Mouse (Mus musculus): ENCODE measurements around the gene Proser2.
"Not testable (repeated sequence)": the region's sequence is repeated elsewhere in the genome, so short reads cannot be mapped to it uniquely, and the experiment has no call there.

Proser2 gene

DNA sequence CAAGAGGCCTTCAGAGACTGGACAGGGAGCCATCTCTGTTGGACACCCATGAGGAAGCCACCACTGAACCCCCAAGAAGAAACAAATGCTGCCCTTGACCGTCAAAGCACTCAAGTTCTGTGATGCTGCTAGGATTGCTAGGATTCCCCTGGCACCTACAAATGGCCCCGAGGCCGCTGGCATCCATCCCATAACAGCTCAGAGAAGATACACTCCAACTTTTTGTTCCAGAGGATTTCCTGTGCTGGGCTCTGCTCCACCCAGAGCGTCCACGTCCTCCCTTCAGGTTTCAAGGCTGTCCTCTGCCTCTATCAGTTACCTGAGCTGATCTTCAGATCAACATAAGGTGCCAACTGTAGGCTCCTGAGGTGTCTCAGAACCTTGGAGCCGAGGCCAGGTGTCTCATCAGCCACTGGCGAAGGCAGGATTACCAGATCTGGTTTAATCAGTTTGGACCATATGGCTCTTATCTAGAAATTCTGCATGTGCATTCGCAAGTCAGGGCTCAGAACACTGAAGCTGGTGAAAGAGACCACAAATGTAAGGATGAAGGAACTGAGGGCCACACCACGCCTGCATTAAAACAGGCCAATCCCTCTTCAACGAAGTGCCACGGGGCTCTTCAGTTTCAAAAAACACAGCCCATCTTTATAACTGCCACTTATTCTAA lies 1.7 kb downstream of the Proser2 start:
- DNase-seq: no peak

DNA sequence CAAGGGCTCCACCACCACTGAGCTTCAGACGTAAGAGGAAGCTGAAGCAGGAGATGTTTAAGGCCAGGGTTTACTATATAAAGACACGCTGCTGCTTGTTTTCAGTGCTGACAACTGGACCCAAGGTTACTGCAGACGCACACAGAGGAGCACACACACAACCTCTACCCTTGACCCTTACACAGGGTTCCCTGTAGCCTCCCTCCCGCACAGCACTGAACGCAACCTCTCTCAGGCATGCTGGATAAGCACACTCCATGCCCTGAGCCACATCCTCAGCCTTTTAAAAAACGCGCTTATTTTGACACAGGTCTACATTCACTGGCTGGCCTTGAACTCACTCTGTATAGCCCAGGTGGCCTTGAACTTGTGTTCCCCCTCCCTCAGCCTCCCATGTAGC lies 7.0 kb downstream of the Proser2 start:
- DNase-seq: no peak

DNA sequence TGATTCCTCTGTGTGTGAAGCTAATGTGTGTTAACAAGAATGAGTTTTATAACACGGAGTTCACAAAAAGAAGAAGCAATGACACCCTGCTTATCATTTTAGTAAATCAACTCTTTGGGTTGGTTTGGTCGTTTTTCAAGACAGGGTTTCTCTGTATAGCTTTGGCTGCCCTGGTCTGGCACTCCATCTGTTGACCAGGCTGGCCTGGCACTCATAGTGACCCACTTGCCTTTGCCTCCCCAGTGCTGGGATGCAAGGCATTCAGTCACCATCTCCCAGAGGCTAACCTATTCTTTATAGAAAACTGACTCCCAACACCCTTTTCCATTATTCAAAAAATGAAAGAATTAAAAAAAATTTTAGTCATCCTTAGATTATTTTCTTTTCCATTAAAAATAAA lies 8.9 kb downstream of the Proser2 start:
- DNase-seq: no peak

DNA sequence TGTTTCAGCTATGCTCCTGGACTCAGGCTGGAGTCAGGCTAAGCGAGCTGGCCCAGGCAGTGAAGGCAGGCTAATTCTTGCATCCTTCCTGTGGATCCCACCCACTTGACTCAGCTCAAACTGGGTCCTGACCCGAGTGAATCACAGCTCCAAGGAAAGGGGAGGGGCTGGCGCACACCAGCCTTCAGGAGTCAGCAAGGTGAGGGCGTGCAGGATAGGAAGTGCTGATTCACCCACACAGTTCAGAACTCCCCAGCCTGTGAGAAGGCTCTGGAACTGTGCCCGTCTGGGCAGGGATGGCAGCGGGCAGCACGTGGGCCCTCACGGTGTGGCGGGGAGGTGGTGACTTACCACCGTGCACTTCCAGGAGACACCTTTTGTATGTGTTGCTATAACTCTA lies 11.8 kb downstream of the Proser2 start:
- peak; percentile 58 for DNase-seq

DNA sequence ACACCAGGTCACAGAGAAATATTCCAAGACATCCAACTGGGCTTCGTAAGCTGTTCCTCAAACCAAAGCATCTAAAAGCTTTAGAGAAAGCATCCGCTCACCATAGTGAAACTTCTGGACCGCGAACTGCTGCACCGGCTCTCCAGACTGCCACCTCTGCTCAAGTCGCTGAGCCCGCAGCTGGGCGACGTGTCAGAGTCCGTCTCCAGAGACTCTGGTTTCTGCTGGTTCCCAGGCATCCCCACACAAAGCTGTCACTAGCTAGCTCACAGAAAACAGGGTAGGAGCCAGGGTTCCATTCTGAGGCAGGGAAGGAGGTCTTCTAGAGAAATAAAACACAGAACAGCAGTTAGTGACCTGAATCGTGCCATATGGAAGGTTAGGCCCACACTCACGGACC lies 16.2 kb downstream of the Proser2 start:
- DNase-seq: no peak

DNA sequence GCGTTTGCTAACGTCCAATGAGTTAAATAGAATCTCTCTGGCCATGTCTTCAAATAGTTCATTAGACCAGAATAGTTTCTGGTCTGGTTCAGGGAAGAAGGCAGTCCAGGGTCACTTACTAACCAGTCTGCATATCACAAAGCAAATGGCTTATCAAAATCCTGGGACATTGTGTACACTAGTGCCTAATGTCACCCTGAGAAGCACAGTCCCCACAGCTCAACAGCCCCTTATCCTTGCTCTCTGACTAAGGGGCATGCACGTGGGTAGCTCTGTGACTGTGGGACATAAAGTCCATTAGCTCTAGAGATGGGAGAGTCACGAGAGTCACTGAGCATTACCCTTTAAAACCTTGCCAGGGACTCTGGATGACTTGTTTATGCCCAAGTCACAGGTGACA lies 17.4 kb downstream of the Proser2 start:
- DNase-seq: no peak

DNA sequence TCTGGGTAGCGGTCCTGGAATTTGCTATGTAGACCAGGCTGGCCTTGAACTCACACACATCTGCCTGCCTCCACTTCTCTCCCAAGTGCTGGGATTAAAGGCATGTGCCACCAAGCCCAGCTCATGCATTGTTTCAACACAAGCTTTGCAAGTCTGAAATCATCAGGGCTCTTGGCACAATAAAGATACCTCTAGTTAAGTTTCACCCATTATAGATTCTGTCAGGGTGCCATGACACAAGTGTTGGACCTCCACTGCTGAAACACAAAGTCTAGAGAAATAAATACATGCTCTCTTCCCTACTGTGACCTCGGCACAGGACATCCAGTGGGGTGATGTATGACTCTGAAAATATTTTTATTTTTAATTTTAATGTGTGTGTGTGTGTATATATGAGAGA lies 24.6 kb downstream of the Proser2 start:
- DNase-seq: no peak

DNA sequence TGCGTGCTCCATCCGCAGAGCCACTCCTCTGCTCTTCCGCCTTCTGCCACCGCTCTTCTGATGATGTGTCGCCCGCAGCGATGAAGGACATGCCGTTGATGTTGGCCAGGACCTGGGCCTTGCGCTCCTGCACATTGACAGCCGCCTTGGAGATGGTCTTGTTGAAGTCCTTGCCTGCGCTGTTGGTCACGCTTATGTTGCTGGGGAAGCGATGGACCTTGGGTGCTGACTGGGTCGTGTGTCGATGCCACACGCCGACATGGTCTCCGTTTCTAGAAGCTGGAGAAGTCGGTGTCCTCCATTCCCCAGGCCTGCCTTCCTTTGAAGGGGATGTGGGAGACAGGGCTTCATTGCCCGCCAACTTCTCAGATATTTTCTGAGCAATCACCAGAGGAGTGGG lies 29.3 kb downstream of the Proser2 start:
- DNase-seq: no peak

DNA sequence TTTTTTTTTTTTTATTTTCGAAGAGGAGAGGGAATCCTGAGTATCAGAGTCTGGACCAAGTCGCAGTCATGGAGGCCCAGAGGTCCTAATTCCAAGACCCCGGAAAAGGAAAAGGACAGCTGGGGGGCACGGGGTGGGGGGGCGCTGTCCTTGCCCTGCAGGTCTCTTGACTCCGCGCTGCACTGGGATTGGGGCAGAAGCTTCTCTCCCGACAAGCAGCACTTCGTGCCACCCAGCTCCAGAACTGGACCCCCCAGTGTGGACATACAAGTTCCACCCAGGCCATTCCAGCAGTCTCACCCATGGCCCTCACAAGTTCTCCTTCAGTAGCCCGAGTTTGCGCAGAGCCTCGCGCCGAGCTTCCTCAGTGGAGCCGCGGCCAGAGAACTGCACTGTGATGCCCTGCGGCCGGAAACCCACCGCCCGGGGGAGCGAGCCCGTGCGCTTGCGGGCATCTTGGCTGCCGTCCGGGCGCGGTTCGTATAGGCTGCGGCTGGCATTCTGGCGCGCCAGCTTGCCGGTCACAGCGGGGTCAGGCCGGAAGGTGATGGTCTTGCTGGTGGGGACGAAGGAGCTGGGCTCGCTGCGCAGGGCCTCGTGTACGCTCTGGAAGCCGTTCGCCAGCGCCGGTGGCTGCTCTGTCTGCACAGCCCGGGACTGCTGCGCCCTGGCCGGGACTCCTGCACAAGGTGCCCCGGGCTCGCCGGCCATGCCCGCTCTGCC lies 29.8 kb downstream of the Proser2 start:
- DNase-seq: peak; percentile 53

DNA sequence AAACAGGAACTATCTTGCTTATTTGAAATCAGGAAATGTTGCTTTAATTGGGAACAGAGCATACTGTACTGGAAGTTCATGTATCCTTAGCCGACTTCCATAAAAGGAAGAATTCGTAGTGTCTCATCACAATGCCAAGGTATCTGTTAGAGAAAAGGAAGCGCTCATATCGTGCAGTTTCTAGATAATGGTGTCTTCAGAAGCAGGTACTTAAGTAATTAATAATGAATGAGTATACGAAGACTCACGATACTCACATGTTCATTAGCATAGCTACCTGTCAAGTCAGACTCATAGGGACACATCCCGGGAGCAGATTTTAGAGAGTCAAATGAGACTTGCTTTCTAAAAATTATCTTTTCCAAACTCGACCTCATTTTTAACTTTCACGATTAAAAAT lies 30.6 kb downstream of the Proser2 start:
- DNase-seq: no peak

DNA sequence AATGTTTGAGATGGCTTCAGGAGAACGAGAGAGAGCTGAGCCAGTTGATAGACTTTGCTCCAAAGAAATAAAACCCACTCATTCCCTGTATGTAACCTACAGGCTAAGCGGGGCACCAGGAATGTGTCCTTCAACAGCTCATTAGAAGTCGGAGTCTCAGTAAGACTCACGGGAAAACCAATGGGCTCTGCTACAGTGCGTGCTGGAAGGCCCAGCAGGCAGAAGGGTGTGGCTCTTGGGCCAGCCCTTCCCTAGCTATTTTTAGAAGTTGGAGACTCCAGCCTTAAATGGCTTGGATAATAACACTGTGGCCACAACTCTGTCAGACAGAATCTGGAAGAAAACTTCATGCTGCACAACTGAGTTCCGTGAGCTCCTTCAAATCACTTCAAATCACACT lies 31.1 kb downstream of the Proser2 start:
- peak; percentile 82 for DNase-seq

DNA sequence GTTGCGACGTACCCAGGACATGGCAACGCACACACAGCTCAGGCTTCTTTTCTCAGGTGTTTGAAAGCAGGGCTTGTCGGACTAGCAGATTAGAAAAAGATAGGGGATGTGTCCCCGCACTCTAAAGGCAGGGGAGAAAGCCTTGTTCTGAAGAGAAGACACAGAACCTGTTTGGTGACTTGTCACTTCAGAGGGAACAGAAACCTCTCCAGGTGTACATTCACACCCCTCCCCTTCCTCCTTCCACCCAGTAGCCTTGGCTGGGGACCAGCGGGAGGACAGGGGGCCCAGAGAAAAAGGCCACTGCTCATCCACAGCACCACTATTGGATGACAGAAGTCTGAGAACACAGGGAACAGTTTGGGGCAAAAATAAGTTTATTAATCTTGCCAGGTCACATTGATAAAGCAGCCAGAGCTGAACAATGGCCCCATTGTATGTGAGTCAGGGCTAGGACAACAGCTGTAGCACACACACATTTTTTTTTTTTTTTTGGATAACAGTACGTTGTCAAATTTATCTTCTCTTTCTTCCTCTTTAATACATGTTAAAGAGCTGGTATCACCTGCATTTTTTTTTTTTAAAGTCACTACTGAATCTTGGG lies 32.8 kb downstream of the Proser2 start:
- no peak for DNase-seq

DNA sequence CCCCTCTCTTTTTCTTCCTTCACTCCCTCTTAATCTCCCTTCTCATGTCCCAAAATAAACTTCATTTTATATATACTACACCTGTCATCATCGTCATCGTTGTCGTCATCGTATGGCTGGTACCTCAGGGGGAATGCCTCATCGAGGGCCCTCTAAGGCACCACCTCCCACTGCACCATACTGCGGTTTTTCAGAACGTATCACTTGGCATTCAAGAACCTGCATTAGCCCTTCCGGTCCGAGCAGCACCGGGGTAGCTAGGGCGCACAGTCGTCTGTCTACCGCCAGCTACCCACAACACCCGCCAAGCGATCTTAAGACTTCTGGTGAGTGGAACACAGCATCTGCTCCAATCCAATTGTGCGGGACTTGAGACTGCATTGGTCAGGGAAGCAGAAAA lies 40.1 kb downstream of the Proser2 start:
- DNase-seq: not testable (repeated sequence)

DNA sequence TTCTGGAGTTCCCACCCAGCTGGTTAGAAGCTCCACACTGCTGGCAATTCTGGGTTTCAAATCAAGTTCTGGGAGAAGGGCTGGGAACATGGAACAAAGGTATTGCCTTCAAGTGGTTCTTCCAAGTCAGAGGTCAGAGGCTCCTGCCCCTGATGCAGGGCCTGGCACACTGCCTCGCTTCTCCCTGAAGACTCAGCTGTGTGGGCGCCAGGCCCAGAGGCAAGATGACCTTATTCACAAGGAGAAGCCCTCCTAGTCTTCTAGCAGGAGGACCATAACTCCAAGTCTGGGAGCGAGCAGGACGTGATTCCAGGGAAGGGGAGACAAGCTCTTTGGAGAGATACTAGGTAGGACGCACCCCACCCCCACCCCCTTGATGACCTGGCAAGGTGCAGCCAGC lies 42.9 kb downstream of the Proser2 start:
- DNase-seq: peak; percentile 12

DNA sequence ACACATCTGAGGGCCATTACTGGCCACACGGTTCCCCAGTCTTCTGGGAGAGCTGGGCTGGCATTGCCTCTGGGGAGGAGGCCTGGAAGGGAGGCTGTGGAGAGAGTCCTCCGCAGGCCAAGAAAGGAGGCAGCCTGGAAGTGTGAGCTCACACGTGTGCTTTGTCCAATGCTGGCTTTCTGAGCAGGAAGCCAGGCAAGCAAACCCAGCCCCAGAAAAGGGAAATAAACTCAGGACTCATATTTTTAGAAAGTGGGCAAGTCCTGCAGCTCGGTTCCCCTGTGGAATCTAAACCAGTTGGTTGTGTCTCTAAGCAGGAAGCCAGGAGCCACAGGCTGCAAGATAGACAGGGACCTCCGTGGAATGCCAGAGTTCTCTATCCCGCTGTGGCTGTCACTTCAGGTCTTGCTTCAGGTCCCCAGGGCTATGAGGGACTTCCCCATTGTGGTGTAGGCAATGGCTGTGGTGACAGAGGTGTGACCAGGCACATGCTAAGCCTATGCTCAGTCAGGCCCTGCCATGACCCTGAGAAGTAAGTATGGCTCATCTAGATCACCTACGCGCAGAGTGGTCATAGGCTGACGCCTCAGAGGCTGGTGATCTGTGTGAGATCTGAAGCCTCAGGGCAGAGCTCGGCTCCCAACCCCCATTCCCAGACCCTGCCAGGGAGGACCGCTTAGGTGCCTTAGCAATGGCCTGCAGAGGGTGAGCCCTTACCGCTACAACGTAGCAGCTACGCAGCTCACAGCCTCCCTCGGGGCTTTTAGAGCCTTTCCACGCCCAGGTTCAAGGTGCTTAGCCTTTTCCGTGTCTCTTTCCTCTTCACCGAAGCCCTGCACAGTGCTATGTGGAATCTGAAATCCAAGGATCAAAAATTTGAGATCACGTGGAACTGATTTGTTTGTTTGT lies 44.1 kb downstream of the Proser2 start:
- DNase-seq: no peak

DNA sequence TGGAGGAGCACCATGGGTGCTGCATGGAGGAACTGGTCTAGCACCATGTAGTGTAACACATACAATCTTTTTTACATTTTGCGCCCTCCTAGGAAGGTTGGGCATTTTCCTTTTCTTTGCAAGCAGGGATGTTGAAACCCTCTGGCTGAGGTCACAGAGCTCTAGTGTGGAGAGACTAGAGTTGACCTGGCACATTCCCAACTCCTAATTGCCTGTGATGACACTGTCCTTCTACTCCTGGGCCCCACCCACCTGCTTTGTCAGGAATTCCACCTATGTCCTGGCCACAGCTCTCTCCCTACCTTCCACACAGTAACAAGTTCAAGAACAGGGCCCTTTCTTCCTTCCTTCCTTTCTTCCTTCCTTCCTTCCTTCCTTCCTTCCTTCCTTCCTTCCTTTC lies 46.3 kb downstream of the Proser2 start:
- peak; percentile 61 for DNase-seq

DNA sequence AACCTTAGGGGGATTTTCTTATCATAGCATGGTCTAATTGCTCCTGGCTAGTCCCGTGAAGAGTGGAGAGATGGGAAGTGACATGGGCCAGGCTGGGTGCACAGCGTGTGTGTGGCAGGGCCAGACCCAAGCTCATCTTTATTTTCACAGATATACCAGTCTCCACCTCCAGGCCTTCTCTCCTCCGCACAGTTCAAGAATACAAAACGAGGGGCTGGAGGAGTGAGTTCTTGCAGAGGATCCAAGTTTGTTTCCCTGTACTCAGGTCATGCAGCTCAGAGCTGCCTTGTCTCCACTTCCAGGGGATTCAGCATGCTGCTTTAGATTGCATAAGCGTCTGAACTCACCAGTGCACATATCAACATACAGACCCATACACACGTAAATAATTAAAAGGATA lies 47.4 kb downstream of the Proser2 start:
- no peak for DNase-seq

DNA sequence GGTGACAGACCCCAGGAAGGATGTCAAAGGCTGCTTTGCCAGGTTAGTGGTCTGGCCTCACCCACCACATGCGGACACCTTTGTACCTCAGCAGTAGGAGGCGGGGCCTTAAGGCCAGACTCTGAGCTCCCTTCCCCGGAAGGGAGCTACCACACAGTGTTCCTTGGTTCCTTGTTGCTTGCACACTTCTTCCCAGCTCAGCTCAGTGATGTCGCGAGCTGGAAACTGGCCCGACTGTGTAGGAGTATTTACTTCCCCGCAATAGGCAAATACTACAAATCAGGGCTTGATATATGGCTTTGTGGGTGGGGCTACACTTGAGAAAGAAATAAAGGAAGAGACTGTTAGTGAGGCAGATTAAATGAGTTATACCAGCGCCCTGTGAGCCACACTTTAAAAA lies 48.9 kb downstream of the Proser2 start:
- DNase-seq: peak; percentile 54

DNA sequence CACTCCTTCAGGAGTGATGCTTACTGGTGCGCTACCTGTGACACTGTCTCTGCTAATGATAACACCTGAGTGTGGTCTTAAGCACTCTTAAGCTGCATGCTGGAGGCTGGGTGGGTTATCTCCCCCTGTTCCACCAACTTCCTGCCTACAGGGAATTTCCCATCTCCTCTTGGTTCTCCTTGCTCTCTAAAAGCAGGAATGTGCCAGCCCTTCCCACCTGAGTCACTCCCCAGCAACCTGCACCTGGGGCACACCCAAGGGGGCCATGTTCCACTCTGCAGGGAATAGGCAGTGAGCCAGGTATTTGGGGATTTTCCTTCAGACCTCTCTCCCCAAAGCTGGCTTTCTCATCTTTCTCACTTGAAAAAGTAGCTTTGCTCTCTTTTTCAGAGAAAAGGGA lies 50.0 kb downstream of the Proser2 start:
- DNase-seq: no peak

DNA sequence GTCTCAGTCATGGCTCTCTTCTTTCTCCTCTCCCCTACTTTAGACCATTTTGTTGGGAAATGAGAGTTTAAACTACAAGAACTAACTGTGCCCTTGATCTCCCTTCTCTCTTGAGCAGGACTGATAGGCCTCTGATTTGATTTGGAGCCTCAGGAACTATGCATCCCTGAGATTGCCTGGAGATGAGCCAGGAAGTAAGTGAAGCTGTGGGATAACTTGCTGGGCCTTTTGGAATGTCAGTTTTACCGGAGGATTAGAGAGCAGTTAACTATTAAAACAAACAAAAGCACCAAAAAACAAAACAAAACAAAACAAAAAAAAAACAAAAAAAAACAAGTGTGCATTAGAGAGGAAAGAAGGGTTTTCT lies 54.5 kb downstream of the Proser2 start:
- DNase-seq: no peak

DNA sequence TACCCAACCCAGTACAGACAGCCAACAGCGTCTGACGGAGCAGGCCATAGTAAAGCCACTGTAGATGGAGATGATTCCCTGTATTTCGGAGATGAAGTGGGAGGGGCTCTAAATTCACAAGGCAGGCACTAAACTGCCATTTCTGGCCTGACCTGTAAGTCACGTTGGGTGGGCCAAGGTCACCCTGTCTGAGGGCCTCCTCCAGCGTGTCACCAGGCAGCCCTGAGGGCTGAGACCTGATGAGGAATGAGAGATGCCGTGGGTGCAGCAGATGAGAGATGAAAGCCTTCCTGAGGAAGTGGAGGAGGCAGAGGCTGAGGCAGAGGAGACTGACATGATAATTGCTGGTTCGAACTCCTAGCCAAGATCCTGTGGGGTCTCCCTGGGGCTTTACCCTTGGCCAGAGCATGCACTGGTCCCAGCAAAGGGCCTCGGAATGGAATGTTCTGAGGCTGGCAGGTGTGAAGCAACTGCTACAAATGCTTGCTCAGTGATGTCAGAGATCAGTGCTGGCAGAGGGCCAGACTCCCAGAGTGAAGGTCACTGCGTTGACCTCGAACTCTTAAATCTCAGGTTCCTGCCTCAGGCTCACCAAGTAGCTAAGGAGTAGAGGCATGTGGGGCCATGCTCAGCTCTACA lies 55.0 kb downstream of the Proser2 start:
- peak; percentile 49 for DNase-seq

DNA sequence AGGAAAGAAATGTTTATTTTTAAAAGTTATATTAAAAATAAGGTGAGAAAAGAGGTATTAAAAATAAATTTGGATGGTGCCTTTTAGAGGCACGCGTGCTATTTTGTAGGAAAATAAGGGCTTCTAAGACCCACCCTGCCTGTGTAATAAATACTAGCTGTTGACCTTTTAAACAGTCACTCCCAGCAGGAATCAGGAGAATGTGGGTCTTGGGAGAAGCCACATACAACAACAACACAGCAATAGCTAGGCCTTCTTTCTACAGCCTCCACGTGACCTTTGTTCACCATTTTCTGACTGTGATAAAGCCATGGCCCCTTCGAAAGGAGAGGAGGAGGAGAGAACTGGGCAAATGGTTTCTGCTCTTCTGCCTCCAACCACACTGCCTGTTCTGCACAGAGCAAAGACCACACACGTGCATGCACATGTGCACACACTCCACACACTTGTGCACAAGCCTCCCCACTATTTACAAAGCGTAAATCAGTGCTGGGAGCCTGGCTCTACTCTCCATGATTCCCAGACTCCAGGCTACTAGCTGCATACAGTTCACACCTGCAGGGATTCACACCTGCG lies 57.2 kb downstream of the Proser2 start:
- DNase-seq: no peak

All from lung, postnatal 10 days (tissue).